Mouse (Mus musculus) liver, embryonic 11.5 days (tissue): ENCODE measurements around the gene Cdh22. TPM values are rescaled to one million over a fixed set of nuclear protein-coding genes. Genes with fewer than 3 reads are reported as not detected.

Experiments used
- ATAC-seq: fragments of 200-750 bp; cut with Nextera tagmentation; replicated peaks from 2 replicates; pipeline ENCODE4 v1.8.0; 2017; ENCODE audit warnings: moderate number of reproducible peaks, mild to moderate bottlenecking, moderate TSS enrichment, moderate library complexity; ENCODE audit not compliant: low FRiP score
- DNase-seq: peaks from one replicate; pipeline ENCODE4 v3.0.0-alpha.2; 2017; ENCODE audit warnings: low spot score
- H3K27ac ChIP-seq: fragments of 300-500 bp; sonication (generic); 2 replicates; pipeline ENCODE4 v1.5.1; 2014; ENCODE audit warnings: mild to moderate bottlenecking, low read depth, low read length, control low read depth
- H3K27me3 ChIP-seq: fragments of 300-500 bp; sonication (generic); replicated peaks from 2 replicates; pipeline ENCODE4 v1.6.1; 2014; ENCODE audit warnings: low read length, mixed read lengths; ENCODE audit not compliant: control insufficient read depth, insufficient read depth
- H3K36me3 ChIP-seq: fragments of 300-500 bp; sonication (generic); 2 replicates; pipeline ENCODE4 v1.6.1; 2014; ENCODE audit warnings: mild to moderate bottlenecking, low read length, moderate library complexity, mixed read lengths; ENCODE audit not compliant: control insufficient read depth, insufficient read depth
- H3K4me1 ChIP-seq: fragments of 300-500 bp; sonication (generic); replicated peaks from 2 replicates; pipeline ENCODE4 v1.6.1; 2014; ENCODE audit warnings: low read length, mixed read lengths; ENCODE audit not compliant: control insufficient read depth, insufficient read depth
- H3K4me2 ChIP-seq: fragments of 300-500 bp; sonication (generic); 2 replicates; pipeline ENCODE4 v1.6.1; 2014; ENCODE audit warnings: mild to moderate bottlenecking, control low read depth, moderate library complexity
- H3K4me3 ChIP-seq: fragments of 300-500 bp; sonication (generic); 2 replicates; pipeline ENCODE4 v1.5.1; 2014; ENCODE audit warnings: low read depth, low read length, control low read depth
- H3K9ac ChIP-seq: fragments of 300-500 bp; sonication (generic); 2 replicates; pipeline ENCODE4 v1.6.1; 2014; ENCODE audit warnings: low read depth, low read length, control low read depth
- H3K9me3 ChIP-seq: fragments of 300-500 bp; sonication (generic); 2 replicates; pipeline ENCODE4 v1.6.1; 2016; ENCODE audit warnings: low read length, inconsistent platforms, mixed read lengths; ENCODE audit not compliant: control insufficient read depth
- WGBS: fragments of 180-500 bp; shearing (Covaris S2); extraction: QIAGEN DNeasy Blood & Tissue Kit; methylation state at CpG from one replicate; pipeline ENCODE4 v1.1.7; 2014; 5-methylcytosine and 5-hydroxymethylcytosine counted together
- polyA plus RNA-seq: library from polyadenylated mRNA; unstranded; fragments of >200 nt; fragmentation: Nextera tagmentation; extraction: Ambion mirVana; gene quantifications from 2 replicates; pipeline ENCODE4 v1.2.1, GENCODE M21; 2014

Gene Cdh22
- polyA plus RNA-seq, 1 experiment from 2014 or later = 0.11 TPM

- Histone ChIP-seq H3K36me3 (no peaks in the 10 kb centered on the region), H3K4me1 (no peaks in the 10 kb centered on the region; the same call in 1 of the 2 replicates), H3K4me2 (no peak overlapping the region), H3K9ac (no peak overlapping the region), H3K27me3 (peaks cover 93% of the 10 kb centered on the region), H3K27ac (no peak overlapping the region), H3K4me3 (no peak overlapping the region), H3K9me3 (no peaks in the 10 kb centered on the region)
- ATAC-seq (no peak), DNase-seq (no peak)
- 3% methylated on average over 13 of the region's 13 CpGs for WGBS
These were observed 7.9 kb upstream of the Cdh22 start for GRCm38 (mm10) chr2:165242575-165242974.

- 34% methylated on average over 7 of the region's 7 CpGs for WGBS
- Histone ChIP-seq H3K4me3 (no peak overlapping the region), H3K4me2 (no peak overlapping the region), H3K9me3 (no peaks in the 10 kb centered on the region), H3K36me3 (no peaks in the 10 kb centered on the region), H3K4me1 (no peaks in the 10 kb centered on the region; the same call in 1 of the 2 replicates), H3K9ac (no peak overlapping the region), H3K27ac (no peak overlapping the region), H3K27me3 (peaks cover 91% of the 10 kb centered on the region)
- DNase-seq = no peak
- no peak for ATAC-seq
These were observed 7.1 kb upstream of the Cdh22 start for GRCm38 (mm10) chr2:165241786-165242185.

DNA sequence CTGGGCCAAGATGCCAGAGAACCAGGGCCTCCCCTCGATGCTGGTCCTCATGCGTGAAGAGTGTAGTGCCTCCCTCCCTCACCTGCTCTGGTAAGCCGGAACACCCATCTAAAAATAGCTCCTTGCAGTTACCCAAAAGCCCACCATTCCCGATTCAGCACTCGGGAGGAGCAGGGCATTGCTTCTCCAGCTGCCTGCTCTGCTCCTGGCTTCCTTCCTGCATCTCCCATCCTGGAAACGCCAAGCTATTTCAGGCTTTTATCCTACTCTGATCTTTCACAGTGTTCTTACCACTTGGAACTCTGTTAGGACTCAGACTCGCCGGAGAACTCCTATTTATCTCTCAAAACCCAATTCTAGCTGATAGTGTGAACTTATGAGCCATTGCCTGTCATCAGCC, 5.7 kb upstream of the Cdh22 start:
- ATAC-seq (no peak), DNase-seq (no peak)
- H3K27me3 ChIP-seq = peaks cover 92% of the 10 kb centered on the region
- H3K4me1 ChIP-seq = no peaks in the 10 kb centered on the region; the same call in 1 of the 2 replicates
- H3K27ac ChIP-seq = no peak overlapping the region
- H3K4me2 ChIP-seq = no peak overlapping the region
- H3K9ac ChIP-seq = no peak overlapping the region
- WGBS = 30% methylated on average over 8 of the region's 8 CpGs
- H3K4me3 ChIP-seq = no peak overlapping the region
- H3K9me3 ChIP-seq = no peaks in the 10 kb centered on the region
- no peaks in the 10 kb centered on the region for H3K36me3 ChIP-seq

- no peak overlapping the region for H3K27ac ChIP-seq
- peaks cover 96% of the 10 kb centered on the region for H3K27me3 ChIP-seq
- H3K9ac ChIP-seq = no peak overlapping the region
- H3K36me3 ChIP-seq = no peaks in the 10 kb centered on the region
- DNase-seq = no peak
- no peak overlapping the region for H3K4me3 ChIP-seq
- 15% methylated on average over 15 of the region's 15 CpGs for WGBS
- no peaks in the 10 kb centered on the region; the same call in 1 of the 2 replicates for H3K4me1 ChIP-seq
- no peak for ATAC-seq
- H3K9me3 ChIP-seq = no peaks in the 10 kb centered on the region
- H3K4me2 ChIP-seq = no peak overlapping the region
These were observed 5.0 kb upstream of the Cdh22 start for GRCm38 (mm10) chr2:165239533-165240144.

DNA sequence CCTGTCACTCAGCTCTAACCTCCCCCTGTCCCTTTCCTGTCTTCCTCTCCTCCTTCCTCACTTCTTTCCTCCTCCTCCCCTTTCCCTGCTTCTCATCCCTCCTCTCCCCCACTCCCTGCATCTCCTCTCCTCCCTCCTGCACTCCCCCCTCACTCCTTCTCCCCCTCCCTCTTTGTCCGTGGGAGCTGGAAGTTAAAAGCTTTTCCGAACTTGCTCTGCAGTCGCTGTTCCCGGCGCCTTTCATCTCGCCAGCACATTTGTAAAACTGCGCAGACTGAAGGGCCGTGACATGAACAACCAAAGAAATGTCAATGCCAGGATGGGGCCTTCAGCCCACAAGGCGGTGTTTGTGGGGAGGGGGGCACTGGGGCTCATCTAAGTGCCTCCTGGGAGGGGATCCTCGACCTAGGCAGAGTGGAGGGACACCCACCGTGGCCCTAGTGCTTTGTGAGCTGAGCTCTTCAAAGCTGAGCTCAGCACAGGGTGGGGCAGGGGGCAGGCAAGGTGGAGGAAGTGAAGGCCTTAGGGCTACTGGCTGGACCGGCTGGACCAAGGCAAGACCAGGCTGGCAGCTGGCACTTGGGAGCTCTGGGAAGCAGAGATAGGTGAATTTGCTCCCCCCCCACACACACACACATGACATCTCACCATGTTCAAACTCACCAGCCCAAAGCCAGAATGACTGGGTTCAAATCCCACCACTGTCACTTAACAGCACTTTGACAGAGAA, 3.9 kb upstream of the Cdh22 start:
- WGBS = 14% methylated on average over 12 of the region's 12 CpGs
- no peak for DNase-seq

DNA sequence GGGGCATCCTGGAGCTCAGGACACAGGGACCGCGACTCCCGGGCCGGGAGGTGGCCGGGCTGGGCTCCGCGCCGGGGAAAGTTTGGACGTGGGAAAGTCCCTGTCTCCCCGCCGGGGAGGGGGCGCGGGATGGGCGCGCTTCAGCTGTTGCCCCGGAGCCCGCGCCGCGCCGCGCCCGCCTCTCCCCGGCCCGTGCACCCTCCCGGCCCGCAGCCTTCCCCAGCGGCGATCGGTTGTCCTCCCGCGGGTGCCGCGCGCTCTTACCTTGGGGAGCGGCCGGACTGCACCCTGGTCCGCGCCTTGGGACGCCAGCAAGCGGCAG, 401 bp downstream of the Cdh22 start:
- H3K36me3 ChIP-seq = no peaks in the 10 kb centered on the region
- H3K27ac ChIP-seq = no peak overlapping the region
- no peak overlapping the region for H3K9ac ChIP-seq
- DNase-seq = no peak
- H3K27me3 ChIP-seq = peaks cover 97% of the 10 kb centered on the region
- H3K9me3 ChIP-seq = no peaks in the 10 kb centered on the region
- peak overlapping the region; percentile 70 for H3K4me2 ChIP-seq
- peak; percentile 7; the same call in 1 of the 2 replicates for ATAC-seq
- H3K4me1 ChIP-seq = no peaks in the 10 kb centered on the region
- H3K4me3 ChIP-seq = peak overlapping the region; percentile 47
- WGBS = 2% methylated on average over 27 of the region's 41 CpGs

More for the DNA sequence above, 3.9 kb upstream of the Cdh22 start:
- H3K36me3 ChIP-seq = no peaks in the 10 kb centered on the region
- H3K27me3 ChIP-seq = peaks cover 99% of the 10 kb centered on the region
- no peak overlapping the region for H3K4me3 ChIP-seq
- H3K4me1 ChIP-seq = no peaks in the 10 kb centered on the region; the same call in 1 of the 2 replicates
- ATAC-seq = no peak
- no peak overlapping the region for H3K9ac ChIP-seq
- H3K9me3 ChIP-seq = no peaks in the 10 kb centered on the region
- no peak overlapping the region for H3K27ac ChIP-seq
- H3K4me2 ChIP-seq = no peak overlapping the region

GRCm38 (mm10) chr2:165233491-165234290, 962 bp downstream of the Cdh22 start:
- peaks cover 94% of the 10 kb centered on the region for H3K27me3 ChIP-seq
- ATAC-seq (no peak), DNase-seq (peak; percentile 46)
- H3K27ac ChIP-seq = no peak overlapping the region
- H3K4me3 ChIP-seq = peak overlapping the region; percentile 47
- no peaks in the 10 kb centered on the region for H3K36me3 ChIP-seq
- H3K9me3 ChIP-seq = no peaks in the 10 kb centered on the region
- H3K4me2 ChIP-seq = peak overlapping the region; percentile 70
- 2% methylated on average over 76 of the region's 82 CpGs for WGBS
- no peaks in the 10 kb centered on the region for H3K4me1 ChIP-seq
- H3K9ac ChIP-seq = no peak overlapping the region

GRCm38 (mm10) chr2:165229050-165229449, 5.6 kb downstream of the Cdh22 start:
- Histone ChIP-seq H3K9me3 (no peaks in the 10 kb centered on the region), H3K9ac (no peak overlapping the region), H3K4me3 (no peak overlapping the region), H3K4me2 (no peak overlapping the region), H3K4me1 (no peaks in the 10 kb centered on the region), H3K36me3 (no peaks in the 10 kb centered on the region), H3K27me3 (peaks cover 55% of the 10 kb centered on the region), H3K27ac (no peak overlapping the region)
- no peak for DNase-seq
- ATAC-seq = no peak
- WGBS = 85% methylated on average over 11 of the region's 11 CpGs
